Mouse (Mus musculus): ENCODE results near the gene Rbm20. TPM values are rescaled to one million over a fixed set of nuclear protein-coding genes. Genes with fewer than 3 reads are reported as not detected.
A peak's percentile ranks its signal among the peaks of the same experiment; 100 is the strongest.

Gene Rbm20
- polyA plus RNA-seq, 1 experiment from 2014 or later, result 52.0 TPM

- WGBS, result 3% methylated on average over 8 of the region's 8 CpGs
- Histone ChIP-seq H3K4me2 (ENCODE audit: low read length) (peak overlapping the region; percentile 40), H3K36me3 (ENCODE audit: control insufficient read depth, insufficient read depth, low read length) (peaks cover 49% of the 10 kb centered on the region), H3K9ac (ENCODE audit: low read length) (0 out of 2 replicates have a peak overlapping the region, but pooled peaks have one; percentile 3), H3K4me1 (ENCODE audit: control insufficient read depth in 2 of 2, insufficient read depth in 2 of 2, low read length in 2 of 2) (peaks cover 18 to 30% of the 10 kb centered on the region in 2 experiments), H3K27ac (replicated peaks in 1 of 2; ENCODE audit: control insufficient read depth in 1 of 2, insufficient read depth in 1 of 2, low read depth in 2 of 2, low read length in 2 of 2) (peak overlapping the region; percentile 63 to 84), H3K9me3 (ENCODE audit: control insufficient read depth, low read length) (no peaks in the 10 kb centered on the region), H3K4me3 (ENCODE audit: control insufficient read depth in 1 of 2, insufficient read depth in 1 of 2, low read depth in 1 of 2, low read length in 2 of 2) (no peak overlapping the region), H3K27me3 (ENCODE audit: control insufficient read depth, insufficient read depth, low read length) (no peaks in the 10 kb centered on the region)
- peak; percentile 96 for ATAC-seq (ENCODE audit: insufficient number of reproducible peaks, insufficient read depth, low FRiP score, low read depth)
Observed at GRCm38 (mm10) chr19:53830407-53831163, 153.5 kb downstream of the Rbm20 start.

GRCm38 (mm10) chr19:53831164-53831448, 154.0 kb downstream of the Rbm20 start:
- Histone ChIP-seq H3K9me3 (ENCODE audit: control insufficient read depth, low read length) (no peaks in the 10 kb centered on the region), H3K4me3 (ENCODE audit: control insufficient read depth in 1 of 2, insufficient read depth in 1 of 2, low read depth in 1 of 2, low read length in 2 of 2) (no peak overlapping the region), H3K27me3 (ENCODE audit: control insufficient read depth, insufficient read depth, low read length) (no peaks in the 10 kb centered on the region), H3K4me2 (ENCODE audit: low read length) (peak overlapping the region; percentile 40), H3K27ac (replicated peaks in 1 of 2; ENCODE audit: control insufficient read depth in 1 of 2, insufficient read depth in 1 of 2, low read depth in 2 of 2, low read length in 2 of 2) (peak overlapping the region; percentile 63 to 84), H3K9ac (ENCODE audit: low read length) (0 out of 2 replicates have a peak overlapping the region, but pooled peaks have one; percentile 3), H3K36me3 (ENCODE audit: control insufficient read depth, insufficient read depth, low read length) (peaks cover 50% of the 10 kb centered on the region), H3K4me1 (ENCODE audit: control insufficient read depth in 2 of 2, insufficient read depth in 2 of 2, low read length in 2 of 2) (peaks cover 18 to 30% of the 10 kb centered on the region in 2 experiments)
- 31% methylated on average over 3 of the region's 3 CpGs for WGBS
- no peak for ATAC-seq (ENCODE audit: insufficient number of reproducible peaks, insufficient read depth, low FRiP score, low read depth)

- H3K9ac ChIP-seq (ENCODE audit: low read length), result no peak overlapping the region; the same call in 1 of the 2 replicates
- H3K36me3 ChIP-seq (ENCODE audit: control insufficient read depth, insufficient read depth, low read length), result peaks cover 52% of the 10 kb centered on the region
- H3K4me3 ChIP-seq (ENCODE audit: control insufficient read depth in 1 of 2, insufficient read depth in 1 of 2, low read depth in 1 of 2, low read length in 2 of 2), result no peak overlapping the region
- H3K9me3 ChIP-seq (ENCODE audit: control insufficient read depth, low read length), result no peaks in the 10 kb centered on the region
- H3K4me2 ChIP-seq (ENCODE audit: low read length), result no peak overlapping the region
- H3K4me1 ChIP-seq (ENCODE audit: control insufficient read depth in 2 of 2, insufficient read depth in 2 of 2, low read length in 2 of 2), result peaks cover 18 to 30% of the 10 kb centered on the region in 2 experiments
- ATAC-seq (ENCODE audit: insufficient number of reproducible peaks, insufficient read depth, low FRiP score, low read depth), result no peak
- H3K27ac ChIP-seq (replicated peaks in 1 of 2; ENCODE audit: control insufficient read depth in 1 of 2, insufficient read depth in 1 of 2, low read depth in 2 of 2, low read length in 2 of 2), result peak overlapping the region in 1 of 2 experiments; percentile 3; a peak in 1 of 4 replicates
- 31% methylated on average over 7 of the region's 7 CpGs for WGBS
- no peaks in the 10 kb centered on the region for H3K27me3 ChIP-seq (ENCODE audit: control insufficient read depth, insufficient read depth, low read length)
Observed at GRCm38 (mm10) chr19:53832512-53832911, 155.4 kb downstream of the Rbm20 start.

- Histone ChIP-seq H3K9me3 (ENCODE audit: control insufficient read depth, low read length) (no peaks in the 10 kb centered on the region), H3K27me3 (ENCODE audit: control insufficient read depth, insufficient read depth, low read length) (no peaks in the 10 kb centered on the region), H3K27ac (replicated peaks in 1 of 2; ENCODE audit: control insufficient read depth in 1 of 2, insufficient read depth in 1 of 2, low read depth in 2 of 2, low read length in 2 of 2) (no peak overlapping the region), H3K4me3 (ENCODE audit: control insufficient read depth in 1 of 2, insufficient read depth in 1 of 2, low read depth in 1 of 2, low read length in 2 of 2) (no peak overlapping the region), H3K36me3 (ENCODE audit: control insufficient read depth, insufficient read depth, low read length) (peaks cover 61% of the 10 kb centered on the region), H3K4me1 (ENCODE audit: control insufficient read depth in 2 of 2, insufficient read depth in 2 of 2, low read length in 2 of 2) (peaks cover 18 to 30% of the 10 kb centered on the region in 2 experiments), H3K4me2 (ENCODE audit: low read length) (no peak overlapping the region), H3K9ac (ENCODE audit: low read length) (no peak overlapping the region)
- no peak for ATAC-seq (ENCODE audit: insufficient number of reproducible peaks, insufficient read depth, low FRiP score, low read depth)
- WGBS, result 84% methylated on average over 8 of the region's 8 CpGs
Observed at GRCm38 (mm10) chr19:53833745-53834369, 156.8 kb downstream of the Rbm20 start.

GRCm38 (mm10) chr19:53836569-53837454, 159.7 kb downstream of the Rbm20 start:
- H3K27me3 ChIP-seq (ENCODE audit: control insufficient read depth, insufficient read depth, low read length), result no peaks in the 10 kb centered on the region
- H3K36me3 ChIP-seq (ENCODE audit: control insufficient read depth, insufficient read depth, low read length), result peaks cover 85% of the 10 kb centered on the region

GRCm38 (mm10) chr19:53838850-53839249, 161.7 kb downstream of the Rbm20 start:
- Histone ChIP-seq H3K4me1 (ENCODE audit: control insufficient read depth in 2 of 2, insufficient read depth in 2 of 2, low read length in 2 of 2) (no peaks in the 10 kb centered on the region), H3K27ac (replicated peaks in 1 of 2; ENCODE audit: control insufficient read depth in 1 of 2, insufficient read depth in 1 of 2, low read depth in 2 of 2, low read length in 2 of 2) (no peak overlapping the region), H3K4me3 (ENCODE audit: control insufficient read depth in 1 of 2, insufficient read depth in 1 of 2, low read depth in 1 of 2, low read length in 2 of 2) (no peak overlapping the region), H3K36me3 (ENCODE audit: control insufficient read depth, insufficient read depth, low read length) (peaks cover 91% of the 10 kb centered on the region), H3K9ac (ENCODE audit: low read length) (no peak overlapping the region), H3K4me2 (ENCODE audit: low read length) (no peak overlapping the region), H3K9me3 (ENCODE audit: control insufficient read depth, low read length) (no peaks in the 10 kb centered on the region), H3K27me3 (ENCODE audit: control insufficient read depth, insufficient read depth, low read length) (no peaks in the 10 kb centered on the region)
- 58% methylated on average over 9 of the region's 9 CpGs for WGBS
- no peak for ATAC-seq (ENCODE audit: insufficient number of reproducible peaks, insufficient read depth, low FRiP score, low read depth)

More at GRCm38 (mm10) chr19:53836569-53837454, 159.7 kb downstream of the Rbm20 start:
- Histone ChIP-seq H3K27ac (replicated peaks in 1 of 2; ENCODE audit: control insufficient read depth in 1 of 2, insufficient read depth in 1 of 2, low read depth in 2 of 2, low read length in 2 of 2) (no peak overlapping the region), H3K4me1 (ENCODE audit: control insufficient read depth in 2 of 2, insufficient read depth in 2 of 2, low read length in 2 of 2) (peaks cover 5 to 7% of the 10 kb centered on the region in 2 experiments), H3K4me3 (ENCODE audit: control insufficient read depth in 1 of 2, insufficient read depth in 1 of 2, low read depth in 1 of 2, low read length in 2 of 2) (no peak overlapping the region), H3K4me2 (ENCODE audit: low read length) (no peak overlapping the region), H3K9me3 (ENCODE audit: control insufficient read depth, low read length) (no peaks in the 10 kb centered on the region), H3K9ac (ENCODE audit: low read length) (no peak overlapping the region)
- WGBS, result 70% methylated on average over 6 of the region's 6 CpGs
- ATAC-seq (ENCODE audit: insufficient number of reproducible peaks, insufficient read depth, low FRiP score, low read depth), result no peak

- Histone ChIP-seq H3K4me1 (ENCODE audit: control insufficient read depth in 2 of 2, insufficient read depth in 2 of 2, low read length in 2 of 2) (no peaks in the 10 kb centered on the region), H3K9me3 (ENCODE audit: control insufficient read depth, low read length) (no peaks in the 10 kb centered on the region), H3K4me2 (ENCODE audit: low read length) (no peak overlapping the region), H3K27ac (replicated peaks in 1 of 2; ENCODE audit: control insufficient read depth in 1 of 2, insufficient read depth in 1 of 2, low read depth in 2 of 2, low read length in 2 of 2) (no peak overlapping the region), H3K9ac (ENCODE audit: low read length) (no peak overlapping the region), H3K36me3 (ENCODE audit: control insufficient read depth, insufficient read depth, low read length) (peaks cover 91% of the 10 kb centered on the region), H3K27me3 (ENCODE audit: control insufficient read depth, insufficient read depth, low read length) (no peaks in the 10 kb centered on the region), H3K4me3 (ENCODE audit: control insufficient read depth in 1 of 2, insufficient read depth in 1 of 2, low read depth in 1 of 2, low read length in 2 of 2) (no peak overlapping the region)
- ATAC-seq (ENCODE audit: insufficient number of reproducible peaks, insufficient read depth, low FRiP score, low read depth), result no peak
- 65% methylated on average over 6 of the region's 6 CpGs for WGBS
Observed at GRCm38 (mm10) chr19:53839837-53840236, 162.7 kb downstream of the Rbm20 start.

Measured in heart, embryonic 14.5 days (tissue).